19 mouse cellular contexts compared by ENCODE assay signal in genomic region chr9:103540518-103540917, GRCm38 (mm10).
"Had no signal": no experiment of that assay in that cellular context is flagged by ENCODE, and none has a peak within 500 bp of the region (broad histone marks: within the 10 kb centered on the region; RNA-seq: fewer than 3 reads in every experiment).

No protein-coding gene starts in this region.

- H3K9me3 ChIP-seq: kidney, embryonic 15.5 days; limb, embryonic 12.5 days; limb, embryonic 15.5 days; midbrain, embryonic 12.5 days; midbrain, embryonic 15.5 days; neural tube, embryonic 13.5 days had no signal

- H3K27ac ChIP-seq: kidney, embryonic 15.5 days; left cerebral cortex, adult 2 months; limb, embryonic 12.5 days; limb, embryonic 15.5 days; liver, embryonic 14.5 days; macrophage; midbrain, embryonic 12.5 days; midbrain, embryonic 15.5 days; neural tube, embryonic 13.5 days had no signal

- DNase-seq: kidney, postnatal 10 days; kidney, postnatal 36 days; layer of hippocampus, postnatal 36 days; left cerebral cortex, postnatal 4 days; liver, postnatal 0 days; lung, embryonic 14.5 days; thymus, adult 18-20 months; thymus, postnatal 36 days had no signal

- ATAC-seq: liver, postnatal 0 days; lung, postnatal 0 days; midbrain, embryonic 15.5 days had no signal

- H3K9ac ChIP-seq: kidney, embryonic 15.5 days; limb, embryonic 12.5 days; limb, embryonic 15.5 days; liver, embryonic 14.5 days; liver, postnatal 0 days; lung, embryonic 14.5 days; midbrain, embryonic 12.5 days; midbrain, embryonic 15.5 days; neural tube, embryonic 13.5 days had no signal

- H3K4me1 ChIP-seq: kidney, embryonic 15.5 days had no signal

- H3K36me3 ChIP-seq: kidney, embryonic 15.5 days; limb, embryonic 12.5 days; limb, embryonic 15.5 days; midbrain, embryonic 12.5 days; midbrain, embryonic 15.5 days; neural tube, embryonic 13.5 days had no signal

- H3K4me3 ChIP-seq: kidney, embryonic 15.5 days; left cerebral cortex, adult 2 months; limb, embryonic 12.5 days; limb, embryonic 15.5 days; midbrain, embryonic 12.5 days; midbrain, embryonic 15.5 days; neural tube, embryonic 13.5 days had no signal

- H3K27me3 ChIP-seq: kidney, embryonic 15.5 days; limb, embryonic 12.5 days; limb, embryonic 15.5 days; midbrain, embryonic 15.5 days; neural tube, embryonic 13.5 days had no signal

- H3K4me2 ChIP-seq: kidney, embryonic 15.5 days; limb, embryonic 12.5 days; limb, embryonic 15.5 days; liver, embryonic 11.5 days; lung, embryonic 14.5 days; midbrain, embryonic 12.5 days; midbrain, embryonic 15.5 days; neural tube, embryonic 13.5 days had no signal
